In the genomic region with DNA sequence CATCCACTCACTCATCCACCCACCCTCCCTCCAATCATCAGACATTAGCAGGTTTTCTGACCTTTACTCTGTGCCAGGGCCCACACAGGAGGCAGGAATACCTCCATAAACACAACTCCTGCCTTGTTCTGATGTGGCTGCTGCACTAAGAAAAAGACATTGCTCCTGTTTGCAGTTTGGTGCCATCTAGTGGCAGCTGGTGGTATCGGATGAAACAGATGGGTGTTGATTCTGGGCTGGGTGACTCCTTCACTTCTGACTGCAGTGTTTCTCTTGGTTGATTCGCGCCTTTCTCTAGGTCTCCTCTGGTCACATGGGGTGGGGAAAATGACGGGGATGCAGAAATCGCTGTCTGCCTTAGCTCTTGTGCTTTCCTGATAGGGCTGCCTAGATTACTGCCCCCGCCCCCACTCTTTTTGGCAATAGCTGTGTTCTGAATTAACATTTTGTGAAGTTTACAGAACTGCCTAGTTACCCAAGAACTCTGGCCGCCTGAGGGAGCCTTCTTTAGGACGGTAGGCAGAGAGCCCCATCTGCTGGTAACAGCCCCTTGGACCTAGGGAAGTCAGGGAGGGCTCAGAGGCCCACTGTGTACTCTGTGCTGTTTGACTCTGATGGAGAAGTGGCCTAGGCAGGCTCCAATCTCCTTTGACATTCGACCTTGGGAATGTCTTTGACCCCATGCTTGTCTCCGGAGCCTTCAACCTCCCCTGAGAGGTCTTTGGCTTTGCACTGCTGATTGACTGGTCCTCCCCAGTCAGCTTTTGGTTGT, we compare ENCODE assay signal across 9 mouse cellular contexts. TPM values are rescaled to one million over a fixed set of nuclear protein-coding genes. Genes with fewer than 3 reads are reported as not detected.
A peak's percentile ranks its signal among the peaks of the same experiment; 100 is the strongest.
DNase-seq lines count a peak whose midpoint lies in the region; ATAC-seq and TF ChIP-seq lines count a peak whose summit lies in the region.
"Had no signal": no experiment of that assay in that cellular context is flagged by ENCODE, and none has a peak within 500 bp of the region (broad histone marks: within the 10 kb centered on the region; RNA-seq: fewer than 3 reads in every experiment).

No protein-coding gene starts in this region.

- peak; percentile 72 for DNase-seq in A20 (ENCODE audit: low read depth, low spot score)
- DNase-seq in R1 (ENCODE audit: low read depth, low spot score): peak; percentile 85
- DNase-seq in gastrocnemius, adult 8-10 months (ENCODE audit: low spot score in 2 of 2): peak; percentile 45 to 61
- peak; percentile 64 to 86 for DNase-seq in kidney, postnatal 36 days
- peak; percentile 67 for DNase-seq in lung, adult 2 months
- DNase-seq in ovary, postnatal 14 days (ENCODE audit: low spot score): peak; percentile 78
- DNase-seq in thymus, postnatal 36 days: peak; percentile 41 to 54

- no peak overlapping the region for H3K4me3 ChIP-seq in lung, adult 2 months (replicated peaks; ENCODE audit: extremely low read depth, low read depth, low read length)
- H3K4me3 ChIP-seq: heart, embryonic 13.5 days had no signal

- H3K4me1 ChIP-seq in lung, adult 2 months (ENCODE audit: control insufficient read depth, insufficient read depth, low read length): no peaks in the 10 kb centered on the region
- H3K4me1 ChIP-seq: heart, embryonic 13.5 days had no signal

- 12% methylated on average over 10 of the region's 10 CpGs for WGBS in lung, adult 2 months

- peak; percentile 61 for TF ChIP-seq CTCF in lung, adult 2 months (IDR thresholded peaks at IDR 0.05; ENCODE audit: insufficient read depth, low read length)

- no peak for TF ChIP-seq POLR2A in lung, adult 2 months (IDR thresholded peaks at IDR 0.05; ENCODE audit: borderline replicate concordance, extremely low read depth, low read depth, low read length)

- peak; percentile 64; the same call in 1 of the 2 replicates for ATAC-seq in common myeloid progenitor, adult 5-6 weeks (replicated peaks; ENCODE audit: low read depth, poor library complexity, severe bottlenecking)

RNA-seq across cellular contexts. Expression of gene Prrxl1, which starts 12.0 kb away (rescaled TPM):
- not detected in 2 replicates for total RNA-seq in common myeloid progenitor, adult 5-6 weeks (2017)
- not detected for total RNA-seq in gastrocnemius, adult 8-10 months (2022)
- not detected in 2 replicates for polyA plus RNA-seq in lung, adult 2 months (2012; rRNA removed)
